ENCODE assay signal across 15 mouse cellular contexts in genomic region chr4:153479144-153479543, GRCm38 (mm10). TPM values are rescaled to one million over a fixed set of nuclear protein-coding genes. Genes with fewer than 3 reads are reported as not detected.
DNase-seq lines count a peak whose midpoint lies in the region; ATAC-seq and TF ChIP-seq lines count a peak whose summit lies in the region.
"Had no signal": no experiment of that assay in that cellular context is flagged by ENCODE, and none has a peak within 500 bp of the region (broad histone marks: within the 10 kb centered on the region; RNA-seq: fewer than 3 reads in every experiment).

No protein-coding gene starts in this region.

- 13% methylated on average over 8 of the region's 8 CpGs for WGBS in forebrain, embryonic 16.5 days
- 12% methylated on average over 8 of the region's 8 CpGs for WGBS in midbrain, embryonic 11.5 days
- 16% methylated on average over 8 of the region's 8 CpGs for WGBS in olfactory bulb, adult 2 months

- H3K4me2 ChIP-seq in forebrain, embryonic 16.5 days (ENCODE audit: low read length), result peak overlapping the region; percentile 25
- H3K4me2 ChIP-seq in midbrain, embryonic 11.5 days, result no peak overlapping the region; the same call in 1 of the 2 replicates
- H3K4me2 ChIP-seq: embryonic facial prominence, embryonic 15.5 days had no signal

- TF ChIP-seq POLR2A in olfactory bulb, adult 2 months (IDR thresholded peaks at IDR 0.05; ENCODE audit: insufficient read depth, low read depth, low read length), result no peak

- 0 out of 2 replicates have a peak overlapping the region, but pooled peaks have one; percentile 15 for H3K9ac ChIP-seq in forebrain, embryonic 16.5 days (replicated peaks; ENCODE audit: low read depth, low read length)
- H3K9ac ChIP-seq in midbrain, embryonic 11.5 days (ENCODE audit: low read length), result 0 out of 2 replicates have a peak overlapping the region, but pooled peaks have one; percentile 15
- H3K9ac ChIP-seq: embryonic facial prominence, embryonic 15.5 days; liver, embryonic 14.5 days had no signal

- ATAC-seq in forebrain, embryonic 16.5 days, result no peak
- no peak for ATAC-seq in midbrain, embryonic 11.5 days (ENCODE audit: low FRiP score)
- no peak for ATAC-seq in megakaryocyte, adult 5-6 weeks (ENCODE audit: poor library complexity, severe bottlenecking)

- intact Hi-C loops in left cerebral cortex, postnatal 4 days (cut with DNase I), result no loop called here
- intact Hi-C loops in left cerebral cortex, postnatal 14 days (cut with DNase I), result no loop called here

- peaks cover 46% of the 10 kb centered on the region for H3K4me1 ChIP-seq in forebrain, embryonic 16.5 days (replicated peaks; ENCODE audit: control insufficient read depth, insufficient read depth, low read length)
- H3K4me1 ChIP-seq in midbrain, embryonic 11.5 days (ENCODE audit: control insufficient read depth, insufficient read depth, low read length), result peaks cover 43% of the 10 kb centered on the region
- peaks cover 46% of the 10 kb centered on the region for H3K4me1 ChIP-seq in olfactory bulb, adult 2 months (ENCODE audit: control insufficient read depth, insufficient read depth, low read length)

- H3K4me3 ChIP-seq in forebrain, embryonic 16.5 days (replicated peaks; ENCODE audit: low read length), result peak overlapping the region; percentile 12; the same call in 1 of the 2 replicates
- no peak overlapping the region for H3K4me3 ChIP-seq in midbrain, embryonic 11.5 days (ENCODE audit: low read depth, low read length)
- H3K4me3 ChIP-seq in olfactory bulb, adult 2 months (ENCODE audit: insufficient read depth, low read depth, low read length), result peak overlapping the region; percentile 84
- H3K4me3 ChIP-seq: embryonic facial prominence, embryonic 15.5 days had no signal

- peak; percentile 14 for DNase-seq in left cerebral cortex, postnatal 4 days
- no peak for DNase-seq in left cerebral cortex, postnatal 14 days (ENCODE audit: low spot score in 2 of 2)
- peak; percentile 86 for DNase-seq in midbrain, embryonic 11.5 days (ENCODE audit: low spot score, missing footprints)
- DNase-seq in right cerebral cortex, postnatal 14 days, result no peak
- no peak for DNase-seq in frontal cortex, postnatal 14 days (ENCODE audit: low spot score in 2 of 2)
- DNase-seq: adrenal gland, postnatal 10 days; cerebellum, adult 2 months; gastrocnemius, postnatal 14 days; kidney, adult 11 months had no signal

- H3K27ac ChIP-seq in forebrain, embryonic 16.5 days (ENCODE audit: low read length), result no peak overlapping the region
- peak overlapping the region; percentile 21; the same call in 1 of the 2 replicates for H3K27ac ChIP-seq in midbrain, embryonic 11.5 days (ENCODE audit: low read depth, low read length)
- H3K27ac ChIP-seq in olfactory bulb, adult 2 months (ENCODE audit: insufficient read depth, low read depth, low read length), result peak overlapping the region; percentile 76
- H3K27ac ChIP-seq: embryonic facial prominence, embryonic 15.5 days; liver, embryonic 14.5 days had no signal

- peaks cover 25% of the 10 kb centered on the region for H3K27me3 ChIP-seq in forebrain, embryonic 16.5 days (replicated peaks; ENCODE audit: control insufficient read depth, insufficient read depth, low read length)
- peaks cover 32% of the 10 kb centered on the region for H3K27me3 ChIP-seq in midbrain, embryonic 11.5 days (ENCODE audit: control insufficient read depth, insufficient read depth, low read length)

- H3K36me3 ChIP-seq in forebrain, embryonic 16.5 days (ENCODE audit: control insufficient read depth, insufficient read depth), result no peaks in the 10 kb centered on the region
- no peaks in the 10 kb centered on the region for H3K36me3 ChIP-seq in midbrain, embryonic 11.5 days (ENCODE audit: control insufficient read depth, insufficient read depth, low read length)
- H3K36me3 ChIP-seq: embryonic facial prominence, embryonic 15.5 days had no signal

- TF ChIP-seq CTCF in olfactory bulb, adult 2 months (IDR thresholded peaks at IDR 0.05; ENCODE audit: insufficient read depth, low read depth, low read length), result no peak

- no peaks in the 10 kb centered on the region for H3K9me3 ChIP-seq in forebrain, embryonic 16.5 days (ENCODE audit: control insufficient read depth, low read length)
- H3K9me3 ChIP-seq in midbrain, embryonic 11.5 days (ENCODE audit: control insufficient read depth, low read length), result no peaks in the 10 kb centered on the region
- H3K9me3 ChIP-seq: embryonic facial prominence, embryonic 15.5 days had no signal

RNA-seq across cellular contexts. Expression of gene Ajap1, which starts 3.5 kb away (rescaled TPM):
- 10 to 100 TPM; 35.4 to 37.0 TPM for total RNA-seq in left cerebral cortex, postnatal 4 days (2021)
- total RNA-seq in left cerebral cortex, postnatal 14 days (2021), result 10 to 100 TPM; 55.6 to 59.1 TPM
- polyA plus RNA-seq in forebrain, embryonic 16.5 days (2015; fragmentation: Nextera tagmentation; extraction: Ambion mirVana), result 3.2 and 4.5 TPM in 2 replicates
- polyA plus RNA-seq in midbrain, embryonic 11.5 days (2014; fragmentation: Nextera tagmentation; extraction: Ambion mirVana), result 2.1 TPM in 2 replicates
- not detected in 2 replicates for polyA plus RNA-seq in olfactory bulb, adult 2 months (2012; ENCODE audit: insufficient read depth, insufficient read length, low replicate concordance, missing spikeins)
- total RNA-seq in megakaryocyte, adult 5-6 weeks (2015), result not detected in 2 replicates
- not detected in 2 replicates for total RNA-seq in megakaryocyte, adult 5-6 weeks (2017)
- polyA plus RNA-seq: heart, embryonic 14.5 days had no signal

Comparison
In these comparisons a context has a peak if more than half of its experiments do, and no peak if none do; other contexts are left out.
1. DNase-seq: peak in left cerebral cortex, postnatal 4 days (single experiment) and midbrain, embryonic 11.5 days (single experiment); none in left cerebral cortex, postnatal 14 days (0 of 2), right cerebral cortex, postnatal 14 days (single experiment) and frontal cortex, postnatal 14 days (0 of 2).
2. RNA of gene Ajap1, which starts 3.5 kb away (total RNA-seq): 55.6 to 59.1 TPM in left cerebral cortex, postnatal 14 days and 35.4 to 37.0 TPM in left cerebral cortex, postnatal 4 days; not detected in megakaryocyte, adult 5-6 weeks; every median in the first group is over 10 times any median in the second.